Comparison of ENCODE assay signal across 8 mouse cellular contexts in genomic region chr17:24139968-24140367, GRCm38 (mm10). TPM values are rescaled to one million over a fixed set of nuclear protein-coding genes. Genes with fewer than 3 reads are reported as not detected.
DNase-seq lines count a peak whose midpoint lies in the region; ATAC-seq lines count a peak whose summit lies in the region.

No protein-coding gene starts in this region.

- WGBS in lung, embryonic 15.5 days, result 78% methylated on average over 4 of the region's 4 CpGs
- WGBS in forebrain, embryonic 10.5 days, result 93% methylated on average over 4 of the region's 4 CpGs
- 91% methylated on average over 4 of the region's 4 CpGs for WGBS in limb, embryonic 13.5 days
- WGBS in stomach, embryonic 14.5 days, result 90% methylated on average over 4 of the region's 4 CpGs

- no peak for ATAC-seq in lung, embryonic 15.5 days (ENCODE audit: borderline replicate concordance, extremely low read depth, low FRiP score, low TSS enrichment)
- ATAC-seq in limb, embryonic 13.5 days (ENCODE audit: low FRiP score, low read depth), result no peak
- no peak for ATAC-seq in stomach, embryonic 14.5 days (ENCODE audit: insufficient number of reproducible peaks, insufficient read depth, low FRiP score, low read depth)

- H3K4me1 ChIP-seq in lung, embryonic 15.5 days, result peaks cover 30% of the 10 kb centered on the region
- peaks cover 18% of the 10 kb centered on the region for H3K4me1 ChIP-seq in forebrain, embryonic 10.5 days
- H3K4me1 ChIP-seq in limb, embryonic 13.5 days, result peaks cover 23% of the 10 kb centered on the region
- peaks cover 13% of the 10 kb centered on the region for H3K4me1 ChIP-seq in stomach, embryonic 14.5 days (ENCODE audit: control insufficient read depth, insufficient read depth, low read length)

- H3K4me2 ChIP-seq in lung, embryonic 15.5 days, result peak overlapping the region; percentile 81
- H3K4me2 ChIP-seq in limb, embryonic 13.5 days (replicated peaks), result peak overlapping the region; percentile 87
- H3K4me2 ChIP-seq in stomach, embryonic 14.5 days (replicated peaks; ENCODE audit: low read depth, low read length), result peak overlapping the region; percentile 82

- peak overlapping the region; percentile 83 for H3K9ac ChIP-seq in lung, embryonic 15.5 days
- peak overlapping the region; percentile 93 for H3K9ac ChIP-seq in limb, embryonic 13.5 days
- H3K9ac ChIP-seq in stomach, embryonic 14.5 days (replicated peaks; ENCODE audit: low read depth, low read length), result 0 out of 2 replicates have a peak overlapping the region, but pooled peaks have one; percentile 4

- no peaks in the 10 kb centered on the region for H3K9me3 ChIP-seq in lung, embryonic 15.5 days
- no peaks in the 10 kb centered on the region for H3K9me3 ChIP-seq in forebrain, embryonic 10.5 days
- H3K9me3 ChIP-seq in limb, embryonic 13.5 days, result no peaks in the 10 kb centered on the region
- H3K9me3 ChIP-seq in stomach, embryonic 14.5 days (ENCODE audit: control insufficient read depth, low read depth, low read length), result no peaks in the 10 kb centered on the region

- no peaks in the 10 kb centered on the region for H3K36me3 ChIP-seq in lung, embryonic 15.5 days
- no peaks in the 10 kb centered on the region; the same call in 1 of the 2 replicates for H3K36me3 ChIP-seq in forebrain, embryonic 10.5 days (replicated peaks)
- H3K36me3 ChIP-seq in limb, embryonic 13.5 days, result peaks cover 5% of the 10 kb centered on the region; the same call in 1 of the 2 replicates
- no peaks in the 10 kb centered on the region for H3K36me3 ChIP-seq in stomach, embryonic 14.5 days (ENCODE audit: control insufficient read depth, insufficient read depth, low read length)

- no peak overlapping the region for H3K27ac ChIP-seq in lung, embryonic 15.5 days
- H3K27ac ChIP-seq in forebrain, embryonic 10.5 days, result no peak overlapping the region
- H3K27ac ChIP-seq in limb, embryonic 13.5 days, result no peak overlapping the region
- no peak overlapping the region for H3K27ac ChIP-seq in stomach, embryonic 14.5 days (ENCODE audit: low read length)

- peak overlapping the region; percentile 77 for H3K4me3 ChIP-seq in lung, embryonic 15.5 days
- peak overlapping the region; percentile 100 for H3K4me3 ChIP-seq in forebrain, embryonic 10.5 days
- H3K4me3 ChIP-seq in limb, embryonic 13.5 days, result peak overlapping the region; percentile 99
- H3K4me3 ChIP-seq in stomach, embryonic 14.5 days (ENCODE audit: low read depth, low read length), result peak overlapping the region; percentile 92; the same call in 1 of the 2 replicates

- no peaks in the 10 kb centered on the region for H3K27me3 ChIP-seq in lung, embryonic 15.5 days
- no peaks in the 10 kb centered on the region for H3K27me3 ChIP-seq in forebrain, embryonic 10.5 days (ENCODE audit: poor library complexity, severe bottlenecking)
- no peaks in the 10 kb centered on the region for H3K27me3 ChIP-seq in limb, embryonic 13.5 days
- no peaks in the 10 kb centered on the region for H3K27me3 ChIP-seq in stomach, embryonic 14.5 days (ENCODE audit: control insufficient read depth, insufficient read depth, low read length)

- DNase-seq in lung, postnatal 25 days (ENCODE audit: low spot score), result no peak
- no peak for DNase-seq in forebrain, embryonic 10.5 days (ENCODE audit: extremely low spot score, low spot score)
- DNase-seq in gastrocnemius, postnatal 10 days, result no peak
- no peak for DNase-seq in lung, adult 18-20 months
- DNase-seq in cerebellum, adult 11-12 months, result no peak

RNA-seq across cellular contexts. Expression of gene Pdpk1, which starts 10.8 kb away (rescaled TPM):
- polyA plus RNA-seq in lung, embryonic 15.5 days (2015; fragmentation: Nextera tagmentation; extraction: Ambion mirVana), result 30.3 and 34.5 TPM in 2 replicates
- 32.6 and 34.3 TPM in 2 replicates for polyA plus RNA-seq in forebrain, embryonic 10.5 days (2016; fragmentation: Nextera tagmentation; extraction: Ambion mirVana)
- polyA plus RNA-seq in limb, embryonic 13.5 days (2015; fragmentation: Nextera tagmentation; extraction: Ambion mirVana), result 37.9 and 38.2 TPM in 2 replicates
- 43.9 and 44.3 TPM in 2 replicates for polyA plus RNA-seq in stomach, embryonic 14.5 days (2014; fragmentation: Nextera tagmentation; extraction: Ambion mirVana)
- 10 to 100 TPM; 44.2 to 47.0 TPM for total RNA-seq in gastrocnemius, postnatal 10 days (2021)

RNA-seq across cellular contexts. Expression of gene Amdhd2, which starts 23.6 kb away (rescaled TPM):
- 33.2 and 34.5 TPM in 2 replicates for polyA plus RNA-seq in lung, embryonic 15.5 days (2015; fragmentation: Nextera tagmentation; extraction: Ambion mirVana)
- polyA plus RNA-seq in forebrain, embryonic 10.5 days (2016; fragmentation: Nextera tagmentation; extraction: Ambion mirVana), result 40.2 and 44.7 TPM in 2 replicates
- 36.9 and 38.1 TPM in 2 replicates for polyA plus RNA-seq in limb, embryonic 13.5 days (2015; fragmentation: Nextera tagmentation; extraction: Ambion mirVana)
- 28.2 and 29.7 TPM in 2 replicates for polyA plus RNA-seq in stomach, embryonic 14.5 days (2014; fragmentation: Nextera tagmentation; extraction: Ambion mirVana)
- 10 to 100 TPM; 12.0 to 16.6 TPM for total RNA-seq in gastrocnemius, postnatal 10 days (2021)

RNA-seq across cellular contexts. Expression of gene Atp6v0c, which starts 29.5 kb away (rescaled TPM):
- polyA plus RNA-seq in lung, embryonic 15.5 days (2015; fragmentation: Nextera tagmentation; extraction: Ambion mirVana), result 447 and 455 TPM in 2 replicates
- polyA plus RNA-seq in forebrain, embryonic 10.5 days (2016; fragmentation: Nextera tagmentation; extraction: Ambion mirVana), result 419 and 421 TPM in 2 replicates
- polyA plus RNA-seq in limb, embryonic 13.5 days (2015; fragmentation: Nextera tagmentation; extraction: Ambion mirVana), result 446 and 468 TPM in 2 replicates
- polyA plus RNA-seq in stomach, embryonic 14.5 days (2014; fragmentation: Nextera tagmentation; extraction: Ambion mirVana), result 506 and 549 TPM in 2 replicates
- total RNA-seq in gastrocnemius, postnatal 10 days (2021), result 100 to 1,000 TPM; 180 to 191 TPM

Comparison
In these comparisons a context has a peak if more than half of its experiments do, and no peak if none do; other contexts are left out.
1. H3K9ac ChIP-seq: peak in every context shown above with its lines; median percentile 93 in limb, embryonic 13.5 days; 83 in lung, embryonic 15.5 days; 4 in stomach, embryonic 14.5 days.